Mouse (Mus musculus): Measurements from ENCODE around the gene Pnkd. TPM values are rescaled to one million over a fixed set of nuclear protein-coding genes. Genes with fewer than 3 reads are reported as not detected.
A peak's percentile ranks its signal among the peaks of the same experiment; 100 is the strongest.

Gene Pnkd
- polyA plus RNA-seq, 1 experiment from 2014 or later = 34.0 TPM

MicroRNAs within 50 kb of the gene (microRNA counts, 519-probe panel; counts per million panel counts)
- 2,990 counts per million, percentile 82 among the panel's probes with 10 or more counts for microRNA mmu-miR-26b

Small RNA genes within 50 kb of the gene (microRNA-seq; reads per million reads assigned to microRNA genes)
- 74,383 reads per million, percentile 100 among the genes with 10 or more reads in this experiment for gene Mir26b

Other genes with a start within 250 kb of the Pnkd start
- gene Tns1, start 160.5 kb upstream of the Pnkd start, polyA plus RNA-seq (2015; fragmentation: Nextera tagmentation; extraction: Ambion mirVana) = 22.9 and 23.0 TPM in 2 replicates
- gene Rufy4, start 159.4 kb upstream of the Pnkd start, polyA plus RNA-seq (2015; fragmentation: Nextera tagmentation; extraction: Ambion mirVana) = 0.14 TPM in 1 of 2 replicates, not detected in the other
- gene Cxcr2, start 130.9 kb upstream of the Pnkd start, polyA plus RNA-seq (2015; fragmentation: Nextera tagmentation; extraction: Ambion mirVana) = 1.8 and 2.7 TPM in 2 replicates
- 0.07 TPM in 1 of 2 replicates, not detected in the other for gene Cxcr1, start 90.3 kb upstream of the Pnkd start, polyA plus RNA-seq (2015; fragmentation: Nextera tagmentation; extraction: Ambion mirVana)
- gene Arpc2, start 48.8 kb upstream of the Pnkd start, polyA plus RNA-seq (2015; fragmentation: Nextera tagmentation; extraction: Ambion mirVana) = 181 and 187 TPM in 2 replicates
- gene Gpbar1, start 6.4 kb upstream of the Pnkd start, polyA plus RNA-seq (2015; fragmentation: Nextera tagmentation; extraction: Ambion mirVana) = 0.36 and 0.39 TPM in 2 replicates
- gene Aamp, start 192 bp upstream of the Pnkd start, polyA plus RNA-seq (2015; fragmentation: Nextera tagmentation; extraction: Ambion mirVana) = 95.6 and 97.5 TPM in 2 replicates
- gene Tmbim1, start 20.7 kb downstream of the Pnkd start, polyA plus RNA-seq (2015; fragmentation: Nextera tagmentation; extraction: Ambion mirVana) = 16.5 and 18.8 TPM in 2 replicates
- gene Catip, start 77.2 kb downstream of the Pnkd start, polyA plus RNA-seq (2015; fragmentation: Nextera tagmentation; extraction: Ambion mirVana) = 0.05 and 0.08 TPM in 2 replicates
- 17.4 and 17.9 TPM in 2 replicates for gene Slc11a1, start 90.3 kb downstream of the Pnkd start, polyA plus RNA-seq (2015; fragmentation: Nextera tagmentation; extraction: Ambion mirVana)
- 45.9 and 48.6 TPM in 2 replicates for gene Ctdsp1, start 106.6 kb downstream of the Pnkd start, polyA plus RNA-seq (2015; fragmentation: Nextera tagmentation; extraction: Ambion mirVana)
- gene Vil1, start 124.4 kb downstream of the Pnkd start, polyA plus RNA-seq (2015; fragmentation: Nextera tagmentation; extraction: Ambion mirVana) = 0.69 and 1.6 TPM in 2 replicates
- 27.2 and 28.9 TPM in 2 replicates for gene Cnot9, start 221.1 kb downstream of the Pnkd start, polyA plus RNA-seq (2015; fragmentation: Nextera tagmentation; extraction: Ambion mirVana)

Data from liver, embryonic 16.5 days (tissue).